Mouse (Mus musculus) brown adipose tissue, adult 24 weeks (tissue): ENCODE measurements around the gene Wasf1. TPM values are rescaled to one million over a fixed set of nuclear protein-coding genes. Genes with fewer than 3 reads are reported as not detected.

Experiments used
- H3K27ac ChIP-seq: fragments of 200-500 bp; replicated peaks from 2 replicates; pipeline ENCODE4 v1.5.1; 2012; ENCODE audit warnings: low read depth, mild to moderate bottlenecking, low read length
- H3K4me1 ChIP-seq: fragments of 200-500 bp; 2 replicates; pipeline ENCODE4 v1.6.1; 2012; ENCODE audit warnings: low read length, mixed read lengths; ENCODE audit not compliant: control insufficient read depth, insufficient read depth, insufficient read length
- H3K4me3 ChIP-seq: fragments of 200-500 bp; 2 replicates; pipeline ENCODE4 v1.5.1; 2012; ENCODE audit warnings: low read depth, mild to moderate bottlenecking, low read length, moderate library complexity; ENCODE audit not compliant: insufficient read depth
- polyA plus RNA-seq: library from polyadenylated mRNA; stranded (reverse); fragments of >200 nt; gene quantifications from 2 replicates; pipeline ENCODE4 v1.2.4, GENCODE M21; 2012; ENCODE audit not compliant: missing spikeins, insufficient read depth, insufficient read length

Wasf1 gene
- polyA plus RNA-seq, 1 experiment = 0.40 TPM

GRCm38 (mm10) chr10:40879969-40880368 is 3.3 kb upstream of the Wasf1 start:
- Histone ChIP-seq H3K4me3 (no peak overlapping the region), H3K27ac (no peak overlapping the region), H3K4me1 (peaks cover 8% of the 10 kb centered on the region)

- Histone ChIP-seq H3K4me3 (no peak overlapping the region; the same call in 1 of the 2 replicates), H3K4me1 (peaks cover 8% of the 10 kb centered on the region), H3K27ac (no peak overlapping the region)
Measured at GRCm38 (mm10) chr10:40881236-40881635, 2.0 kb upstream of the Wasf1 start.

GRCm38 (mm10) chr10:40882333-40882732 is 942 bp upstream of the Wasf1 start:
- Histone ChIP-seq H3K4me3 (peak overlapping the region; percentile 96), H3K27ac (peak overlapping the region; percentile 66; the same call in 1 of the 2 replicates), H3K4me1 (peaks cover 8% of the 10 kb centered on the region)

- Histone ChIP-seq H3K27ac (no peak overlapping the region), H3K4me3 (peak overlapping the region; percentile 96), H3K4me1 (peaks cover 8% of the 10 kb centered on the region)
Measured at GRCm38 (mm10) chr10:40883644-40884278, 486 bp downstream of the Wasf1 start.

GRCm38 (mm10) chr10:40884279-40884806 is 1.1 kb downstream of the Wasf1 start:
- Histone ChIP-seq H3K4me3 (peak overlapping the region; percentile 96), H3K27ac (no peak overlapping the region), H3K4me1 (peaks cover 5% of the 10 kb centered on the region; the same call in 1 of the 2 replicates)

GRCm38 (mm10) chr10:40885432-40885831 is 2.2 kb downstream of the Wasf1 start:
- Histone ChIP-seq H3K4me1 (peaks cover 5% of the 10 kb centered on the region; the same call in 1 of the 2 replicates), H3K27ac (no peak overlapping the region), H3K4me3 (no peak overlapping the region)

GRCm38 (mm10) chr10:40887316-40887715 is 4.0 kb downstream of the Wasf1 start:
- Histone ChIP-seq H3K27ac (no peak overlapping the region), H3K4me1 (no peaks in the 10 kb centered on the region), H3K4me3 (no peak overlapping the region)

GRCm38 (mm10) chr10:40889146-40889545 is 5.9 kb downstream of the Wasf1 start:
- Histone ChIP-seq H3K4me1 (no peaks in the 10 kb centered on the region), H3K27ac (no peak overlapping the region), H3K4me3 (no peak overlapping the region)

GRCm38 (mm10) chr10:40895765-40896164 is 12.5 kb downstream of the Wasf1 start:
- Histone ChIP-seq H3K4me3 (no peak overlapping the region), H3K27ac (no peak overlapping the region)

GRCm38 (mm10) chr10:40896656-40897055 is 13.4 kb downstream of the Wasf1 start:
- H3K27ac ChIP-seq = no peak overlapping the region
- no peak overlapping the region for H3K4me3 ChIP-seq
- H3K4me1 ChIP-seq = no peaks in the 10 kb centered on the region

More at GRCm38 (mm10) chr10:40895765-40896164, 12.5 kb downstream of the Wasf1 start:
- no peaks in the 10 kb centered on the region for H3K4me1 ChIP-seq

GRCm38 (mm10) chr10:40901786-40902185 is 18.5 kb downstream of the Wasf1 start:
- no peaks in the 10 kb centered on the region for H3K4me1 ChIP-seq
- H3K27ac ChIP-seq = no peak overlapping the region
- H3K4me3 ChIP-seq = no peak overlapping the region

GRCm38 (mm10) chr10:40906131-40906530 is 22.9 kb downstream of the Wasf1 start:
- no peak overlapping the region for H3K27ac ChIP-seq
- H3K4me1 ChIP-seq = no peaks in the 10 kb centered on the region
- H3K4me3 ChIP-seq = no peak overlapping the region

GRCm38 (mm10) chr10:40906802-40907201 is 23.5 kb downstream of the Wasf1 start:
- H3K4me1 ChIP-seq = no peaks in the 10 kb centered on the region
- H3K4me3 ChIP-seq = no peak overlapping the region
- no peak overlapping the region for H3K27ac ChIP-seq

GRCm38 (mm10) chr10:40908580-40908979 is 25.3 kb downstream of the Wasf1 start:
- Histone ChIP-seq H3K4me1 (no peaks in the 10 kb centered on the region), H3K4me3 (no peak overlapping the region), H3K27ac (no peak overlapping the region)

- no peak overlapping the region for H3K27ac ChIP-seq
- H3K4me1 ChIP-seq = no peaks in the 10 kb centered on the region
Measured at GRCm38 (mm10) chr10:40910811-40911210, 27.5 kb downstream of the Wasf1 start.

GRCm38 (mm10) chr10:40915240-40915639 is 32.0 kb downstream of the Wasf1 start:
- Histone ChIP-seq H3K27ac (no peak overlapping the region), H3K4me3 (no peak overlapping the region), H3K4me1 (no peaks in the 10 kb centered on the region)

More at GRCm38 (mm10) chr10:40910811-40911210, 27.5 kb downstream of the Wasf1 start:
- H3K4me3 ChIP-seq = no peak overlapping the region
